Mouse (Mus musculus): ENCODE measurements around the gene Litaf. TPM values are rescaled to one million over a fixed set of nuclear protein-coding genes. Genes with fewer than 3 reads are reported as not detected.
"Not testable (repeated sequence)": the region's sequence is repeated elsewhere in the genome, so short reads cannot be mapped to it uniquely, and the experiment has no call there.

The Litaf gene
- total RNA-seq, 2 experiments from 2014 or later: 12.4 to 13.2 TPM

DNA sequence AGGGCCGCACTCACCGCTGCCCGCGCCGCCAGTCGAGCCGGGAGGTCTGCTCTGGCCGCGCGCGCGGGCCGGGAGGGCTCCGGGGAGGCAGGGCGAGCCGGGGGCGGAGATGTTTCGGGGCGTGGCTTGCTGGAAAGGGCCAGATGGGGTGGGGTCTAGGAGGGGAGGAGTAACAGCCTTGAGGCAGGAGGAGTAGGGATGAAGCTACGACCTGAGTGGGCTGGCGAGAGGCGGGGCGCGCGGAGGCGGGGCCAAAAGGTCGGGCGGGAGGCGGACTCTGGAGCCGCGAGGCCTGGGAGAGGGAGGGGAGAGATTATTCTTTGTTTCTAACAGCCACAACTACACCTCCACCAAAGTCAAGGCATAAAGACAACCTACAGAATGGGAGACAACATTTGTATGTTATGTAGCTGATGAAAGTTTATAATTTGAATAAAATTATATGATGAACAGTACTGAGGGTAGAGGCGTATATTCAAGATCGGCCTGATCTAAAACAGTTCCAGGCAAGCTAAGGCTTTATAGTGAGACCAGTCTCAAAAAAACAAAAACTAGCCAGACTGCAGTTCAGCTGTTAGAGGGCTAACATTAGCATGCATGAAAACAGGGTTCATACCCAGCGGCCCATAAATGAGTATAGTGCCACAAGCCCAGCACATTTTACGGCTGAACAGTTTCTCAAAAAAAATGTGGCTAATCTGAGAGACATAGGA, 72.8 kb downstream of the Litaf start:
- DNase-seq (ENCODE audit: low spot score in 2 of 2): peak; percentile 77 to 85

DNA sequence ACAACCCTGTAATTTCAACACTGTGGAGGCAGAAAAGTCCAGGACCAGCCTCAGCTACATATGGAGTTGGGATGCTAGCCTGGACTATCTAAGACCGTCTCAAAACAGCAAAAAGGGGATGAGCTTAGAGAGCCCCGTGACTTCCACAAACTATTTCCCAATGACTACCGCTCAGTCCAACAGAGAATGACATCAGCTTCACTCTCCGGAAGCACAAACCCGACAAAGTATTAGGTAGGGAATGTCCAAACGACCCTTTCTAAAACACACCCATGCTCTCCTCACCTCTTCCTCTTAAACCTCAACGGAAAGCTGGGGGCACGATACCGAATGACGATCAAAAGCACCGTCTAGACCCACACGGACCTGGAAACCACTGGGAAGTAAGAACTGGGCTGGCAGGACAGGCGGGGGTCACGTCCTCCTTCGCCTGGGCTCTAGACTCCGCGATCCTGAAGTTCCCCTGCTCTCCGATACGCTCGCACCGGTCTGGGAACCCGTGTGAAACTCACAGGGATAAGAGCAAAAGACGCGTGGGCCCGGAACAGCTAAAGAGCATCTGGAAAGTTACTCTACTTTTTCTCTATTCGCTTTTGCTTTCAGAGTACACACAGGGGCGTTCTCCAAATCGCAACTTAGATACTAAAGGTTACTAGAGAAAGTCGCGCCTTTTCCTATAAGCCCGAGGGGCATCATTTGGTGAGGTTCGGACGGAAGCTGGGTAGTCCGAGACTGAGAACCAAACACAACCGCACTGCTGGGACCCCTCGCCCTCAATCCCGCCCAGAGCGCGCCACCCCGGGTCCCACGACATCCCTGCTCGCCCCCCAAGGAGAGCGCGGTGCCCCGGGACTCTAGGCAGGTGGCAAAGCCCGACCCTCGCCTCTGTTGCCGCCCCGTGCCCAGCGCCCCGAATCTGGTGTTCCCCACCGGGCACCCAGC, 73.6 kb downstream of the Litaf start:
- DNase-seq (ENCODE audit: low spot score in 2 of 2): no peak

DNA sequence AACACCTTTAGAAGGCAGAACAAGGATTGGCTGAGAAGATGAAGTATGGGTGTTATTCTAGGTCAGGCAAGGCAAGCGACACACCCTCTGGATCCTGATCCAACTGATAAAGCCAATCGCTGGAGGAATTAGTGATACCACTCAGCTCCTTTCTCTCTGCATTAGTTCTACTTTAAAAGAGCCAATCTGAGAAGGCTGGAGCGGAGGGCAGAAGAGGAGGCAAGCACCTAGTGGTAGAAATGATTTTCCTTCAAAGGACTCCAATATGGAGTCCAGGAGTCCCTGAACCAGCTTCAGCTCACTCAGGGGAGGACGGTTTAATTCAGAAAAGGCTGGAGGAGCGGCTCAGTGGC, 74.2 kb downstream of the Litaf start:
- no peak for DNase-seq (ENCODE audit: low spot score in 2 of 2)

DNA sequence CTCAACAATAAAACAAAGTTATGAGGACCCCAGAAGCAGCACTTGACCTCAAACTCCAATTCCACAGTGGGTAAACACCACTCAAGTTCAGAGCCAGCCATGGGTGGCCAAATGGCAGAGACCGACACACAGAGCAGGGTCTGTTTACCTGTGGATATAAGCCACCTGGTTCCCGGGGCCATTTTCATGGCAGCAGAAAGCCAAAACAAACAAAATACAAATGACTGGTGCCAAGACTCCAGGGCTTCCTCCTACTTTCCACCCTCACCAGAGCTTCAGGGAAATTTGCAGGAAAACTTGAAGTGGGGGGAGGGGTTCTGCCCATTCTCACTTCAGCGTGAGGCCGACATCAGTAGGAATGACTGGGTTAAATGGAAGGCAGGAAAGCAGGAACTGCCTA, 75.2 kb downstream of the Litaf start:
- DNase-seq (ENCODE audit: low spot score in 2 of 2): no peak

- DNase-seq (ENCODE audit: low spot score in 2 of 2): no peak
These were observed 76.1 kb downstream of the Litaf start for GRCm38 (mm10) chr16:10989896-10990295.

DNA sequence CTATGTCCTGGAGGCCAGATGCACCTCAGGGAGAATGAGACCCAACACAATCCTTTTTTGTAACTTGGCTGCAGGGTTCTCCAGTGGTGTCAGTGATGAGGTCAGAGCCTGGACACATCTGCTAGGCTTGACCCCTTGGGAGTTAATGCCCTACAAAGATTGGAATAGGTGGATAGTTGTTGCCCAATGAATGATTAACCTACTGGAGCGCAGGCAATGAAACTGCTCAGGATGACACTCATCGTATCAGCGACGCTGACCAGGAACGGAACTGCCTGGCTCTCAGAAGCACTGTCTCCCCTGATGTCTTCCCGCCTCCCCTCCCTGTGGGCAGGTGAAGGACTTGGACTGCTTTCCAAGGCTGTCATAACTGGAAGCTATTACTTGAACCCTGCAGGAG, 76.6 kb downstream of the Litaf start:
- no peak for DNase-seq (ENCODE audit: low spot score in 2 of 2)

GRCm38 (mm10) chr16:10988261-10988660, 77.7 kb downstream of the Litaf start:
- DNase-seq (ENCODE audit: low spot score in 2 of 2): no peak

DNA sequence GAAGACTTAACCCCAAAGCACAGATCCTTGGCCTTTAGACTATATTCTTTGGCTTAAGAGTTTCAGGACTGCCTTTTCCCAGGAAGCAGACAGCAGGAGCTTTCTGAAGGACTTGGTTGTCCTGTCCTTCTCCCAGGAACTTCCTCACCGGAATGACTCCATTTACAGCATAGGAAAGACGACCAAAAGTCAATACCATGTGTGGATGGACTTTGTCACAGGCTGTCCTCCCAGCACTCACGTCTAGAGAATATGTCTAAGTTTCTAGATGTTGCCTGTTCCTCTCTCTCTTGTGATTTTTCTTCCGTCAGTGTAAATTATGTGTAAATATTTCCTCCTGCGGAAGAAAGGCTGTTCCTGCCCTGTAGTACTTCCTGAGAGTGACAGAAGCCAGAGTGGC, 81.4 kb downstream of the Litaf start:
- DNase-seq (ENCODE audit: low spot score in 2 of 2): no peak

DNA sequence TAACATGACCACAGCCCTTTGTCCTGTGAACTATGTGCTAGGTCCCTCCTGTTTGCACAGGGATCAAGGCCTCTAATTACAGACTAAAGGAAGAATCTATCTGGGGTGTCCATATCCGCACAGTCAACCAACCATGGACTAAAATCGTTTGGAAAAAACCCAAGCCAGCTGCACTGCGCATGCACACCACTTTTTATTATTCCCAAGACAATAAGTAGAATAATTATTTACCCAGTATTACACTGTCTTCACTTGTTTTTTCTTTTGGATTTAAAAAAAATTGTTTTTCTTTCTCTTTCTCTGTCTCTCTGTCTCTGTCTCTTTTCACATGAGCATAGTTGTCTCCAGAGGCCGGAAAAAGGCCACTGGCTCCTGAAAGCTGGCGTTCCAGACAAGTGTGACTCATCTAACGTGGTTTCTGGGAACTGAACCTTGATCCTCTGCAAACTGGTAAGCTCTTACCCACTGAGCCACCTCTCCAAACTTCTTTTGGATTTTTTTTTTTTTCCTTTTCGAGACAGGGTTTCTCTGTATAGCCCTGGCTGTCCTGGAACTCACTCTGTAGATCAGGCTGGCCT, 84.4 kb downstream of the Litaf start:
- DNase-seq (ENCODE audit: low spot score in 2 of 2): no peak

- DNase-seq (ENCODE audit: low spot score in 2 of 2): no peak
These were observed 86.7 kb downstream of the Litaf start for GRCm38 (mm10) chr16:10979064-10979803.

DNA sequence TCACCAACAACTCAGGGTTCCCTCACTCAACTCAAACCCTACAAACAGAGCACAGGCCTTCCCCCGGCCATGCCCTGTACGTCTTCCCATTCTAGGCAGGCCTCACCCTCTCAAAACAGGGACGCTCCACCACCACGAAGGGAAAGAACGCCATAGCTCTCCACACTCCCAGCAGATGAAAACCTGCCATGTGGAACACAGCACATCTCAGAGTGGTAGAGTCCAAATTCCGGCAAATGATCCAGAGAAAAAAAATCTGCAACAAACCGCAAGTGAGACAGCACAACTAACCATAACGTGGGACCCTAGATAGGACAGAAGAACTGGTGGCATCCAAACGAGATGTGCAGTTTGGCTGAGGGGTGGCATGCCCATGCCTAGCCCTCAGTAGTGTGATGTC, 88.1 kb downstream of the Litaf start:
- DNase-seq (ENCODE audit: low spot score in 2 of 2): no peak

DNA sequence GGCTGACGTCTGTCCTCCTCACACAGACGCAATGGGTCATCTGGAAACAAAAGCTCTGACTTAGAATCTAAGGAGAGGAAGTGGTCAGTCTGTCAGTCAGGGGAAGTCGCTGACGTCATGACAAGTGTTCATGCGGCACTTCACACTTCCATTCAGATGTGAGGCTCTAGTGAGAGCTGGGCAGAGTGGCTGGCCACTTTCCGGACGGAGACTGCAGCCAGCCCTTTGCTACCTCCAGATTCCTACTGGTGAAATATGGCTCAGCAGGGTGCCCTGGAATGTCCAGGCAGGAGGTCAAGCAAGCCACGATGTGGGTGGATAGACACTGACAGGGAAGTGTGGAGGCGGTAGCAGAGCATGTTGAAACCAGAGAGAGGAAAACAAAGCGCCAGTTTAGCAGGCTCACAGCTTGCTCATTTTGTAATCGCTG, 89.7 kb downstream of the Litaf start:
- no peak for DNase-seq (ENCODE audit: low spot score in 2 of 2)

GRCm38 (mm10) chr16:10974939-10975338, 91.0 kb downstream of the Litaf start:
- DNase-seq (ENCODE audit: low spot score in 2 of 2): no peak

- peak; percentile 53 to 69 for DNase-seq (ENCODE audit: low spot score in 2 of 2)
These were observed 91.9 kb downstream of the Litaf start for GRCm38 (mm10) chr16:10974037-10974446.

GRCm38 (mm10) chr16:10972259-10972658, 93.7 kb downstream of the Litaf start:
- DNase-seq (ENCODE audit: low spot score in 2 of 2): no peak

GRCm38 (mm10) chr16:10969944-10970343, 96.0 kb downstream of the Litaf start:
- DNase-seq (ENCODE audit: low spot score in 2 of 2): not testable (repeated sequence)

DNA sequence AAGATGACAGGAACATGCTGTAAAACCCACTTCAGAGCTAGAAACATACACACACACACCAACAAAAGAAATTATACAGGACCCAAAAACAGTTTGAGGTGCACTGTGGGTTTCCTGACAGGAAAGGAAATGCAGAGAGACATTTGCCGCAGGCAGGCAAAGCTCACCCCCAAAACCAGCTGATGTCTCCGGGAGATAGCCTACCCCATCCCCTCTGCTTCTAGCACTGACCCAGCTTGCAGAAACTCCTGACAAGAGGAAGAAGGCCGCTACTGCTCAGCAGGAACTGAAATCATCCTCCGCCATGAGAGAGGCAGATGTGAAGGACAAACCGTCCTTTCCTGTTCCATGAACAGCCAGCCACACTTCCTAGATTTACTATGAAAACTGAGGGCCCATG, 96.6 kb downstream of the Litaf start:
- DNase-seq (ENCODE audit: low spot score in 2 of 2): no peak

DNA sequence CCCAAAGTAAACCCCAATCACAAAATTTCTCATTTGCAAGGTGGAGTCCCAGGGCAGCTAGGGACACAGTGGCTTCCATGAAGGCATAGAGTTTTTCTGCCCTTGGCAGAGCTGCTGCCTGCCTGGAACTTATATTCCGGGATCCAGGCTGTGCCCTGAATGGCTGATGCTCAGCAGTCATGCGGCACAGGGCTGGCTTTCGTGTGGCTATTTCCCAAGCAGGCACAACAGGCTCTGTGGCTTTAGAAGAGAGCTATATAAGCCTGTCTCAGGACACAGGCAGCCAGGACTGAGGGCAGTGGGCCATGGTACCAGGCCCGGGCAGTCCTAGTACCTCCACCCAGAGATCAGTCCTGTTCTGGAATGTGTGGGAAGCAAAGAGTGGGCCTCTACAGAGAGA, 97.7 kb downstream of the Litaf start:
- no peak for DNase-seq (ENCODE audit: low spot score in 2 of 2)

GRCm38 (mm10) chr16:10967756-10968155, 98.2 kb downstream of the Litaf start:
- DNase-seq (ENCODE audit: low spot score in 2 of 2): no peak

DNA sequence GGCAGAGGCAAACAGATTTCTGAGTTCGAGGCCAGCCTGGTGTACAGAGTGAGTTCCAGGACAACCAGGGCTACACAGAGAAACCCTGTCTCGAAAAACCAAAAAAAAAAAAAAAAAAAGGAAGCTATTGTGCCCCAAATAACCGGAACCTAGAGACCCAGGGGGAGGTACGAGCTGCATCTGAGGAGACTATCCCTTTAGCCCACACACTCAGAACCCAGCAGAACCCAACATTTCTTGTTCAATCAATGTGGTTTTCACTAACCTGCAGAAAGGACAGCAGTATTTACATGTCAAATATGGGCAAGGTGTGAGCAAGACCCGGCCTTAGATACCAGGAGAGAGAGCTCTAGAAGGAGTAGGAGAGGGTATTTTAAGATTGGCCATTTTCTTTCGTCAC, 98.9 kb downstream of the Litaf start:
- DNase-seq (ENCODE audit: low spot score in 2 of 2): no peak

DNA sequence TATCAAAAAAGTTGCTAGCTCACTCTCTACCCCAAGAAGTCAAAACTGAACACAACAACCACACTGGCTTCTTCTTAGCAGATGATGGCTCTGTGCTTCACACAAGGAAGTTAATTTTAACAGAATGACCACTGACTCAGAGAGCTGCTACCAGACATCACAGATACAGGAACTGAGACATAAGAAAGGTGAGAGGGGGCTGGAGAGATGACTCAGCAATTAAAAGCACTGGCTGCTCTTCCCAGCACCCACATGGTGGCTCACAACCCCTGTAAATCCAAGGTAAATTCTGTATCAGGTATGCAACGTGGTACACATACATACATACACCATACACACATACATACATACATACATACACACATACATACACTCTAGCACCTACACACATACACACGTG, 100.9 kb downstream of the Litaf start:
- DNase-seq (ENCODE audit: low spot score in 2 of 2): no peak

All from layer of hippocampus, postnatal 10 days (tissue).